Mouse (Mus musculus): ENCODE results near the gene Cfap43. TPM values are rescaled to one million over a fixed set of nuclear protein-coding genes. Genes with fewer than 3 reads are reported as not detected.

The Cfap43 gene
- polyA plus RNA-seq (2012; fragmentation: generic; extraction: Trizol): under 1 TPM; 0.02 to 0.04 TPM

GRCm38 (mm10) chr19:47919126-47919965 is at the start of gene Cfap43, which contains the start of gene Itprip:
Gene Cfap43 (minus strand): TSS chr19:47919287.
Gene Itprip (minus strand): TSS chr19:47919299.

GRCm38 (mm10) chr19:47937443-47938406 is 18.6 kb upstream of the Cfap43 start, which contains the start of gene Cfap58:
Gene Cfap58 (plus strand): TSS chr19:47937675.

GRCm38 (mm10) chr19:47865353-47865947 is 53.6 kb downstream of the Cfap43 start, which contains the start of gene Gsto2:
Gene Gsto2 (plus strand): TSS chr19:47865534.

GRCm38 (mm10) chr19:47854796-47855783 is 64.0 kb downstream of the Cfap43 start, which contains the start of gene Gsto1:
Gene Gsto1 (plus strand): TSS chr19:47854970.

GRCm38 (mm10) chr19:47731071-47731881 is 187.8 kb downstream of the Cfap43 start, which contains the start of gene Sfr1:
Gene Sfr1 (plus strand): TSS chr19:47731682.

GRCm38 (mm10) chr19:47691994-47692393 is 227.1 kb downstream of the Cfap43 start, which contains the start of gene Col17a1:
Gene Col17a1 (minus strand): TSS chr19:47692094.

Other genes starting within 250 kb of the Cfap43 start
- gene Col17a1, start 227.2 kb downstream of the Cfap43 start, polyA plus RNA-seq (2012; fragmentation: generic; extraction: Trizol): under 1 TPM; 0.16 to 0.93 TPM
- 10 to 100 TPM; 25.5 to 67.9 TPM for gene Sfr1, start 187.6 kb downstream of the Cfap43 start, polyA plus RNA-seq (2012; fragmentation: generic; extraction: Trizol)
- gene Gsto1, start 64.3 kb downstream of the Cfap43 start, polyA plus RNA-seq (2012; fragmentation: generic; extraction: Trizol): 100 to 1,000 TPM; 161 to 577 TPM
- 1 to 10 TPM; 6.8 to 9.9 TPM for gene Gsto2, start 53.8 kb downstream of the Cfap43 start, polyA plus RNA-seq (2012; fragmentation: generic; extraction: Trizol)
- gene Itprip, start within 50 bp of the Cfap43 start, polyA plus RNA-seq (2012; fragmentation: generic; extraction: Trizol): 1 to 10 TPM; 7.6 to 9.8 TPM
- gene Cfap58, start 18.4 kb upstream of the Cfap43 start, polyA plus RNA-seq (2012; fragmentation: generic; extraction: Trizol): not detected

Measured in C3H10T1/2 (cell line).